Mouse (Mus musculus) forebrain, embryonic 13.5 days (tissue): ENCODE measurements around the gene Kdm2a. TPM values are rescaled to one million over a fixed set of nuclear protein-coding genes. Genes with fewer than 3 reads are reported as not detected.

ENCODE experiments used
- ATAC-seq: fragments of 200-750 bp; cut with Nextera tagmentation; 2 replicates; pipeline ENCODE4 v1.8.0; 2017
- H3K27ac ChIP-seq: fragments of 300-500 bp; sonication (generic); 2 replicates; pipeline ENCODE4 v1.5.1; 2015; ENCODE audit warnings: inconsistent platforms, mild to moderate bottlenecking, moderate library complexity
- H3K27me3 ChIP-seq: fragments of 300-500 bp; sonication (generic); 2 replicates; pipeline ENCODE4 v1.6.1; 2015; ENCODE audit warnings: mild to moderate bottlenecking, inconsistent platforms
- H3K36me3 ChIP-seq: fragments of 300-500 bp; sonication (generic); 2 replicates; pipeline ENCODE4 v1.6.1; 2015; ENCODE audit warnings: mild to moderate bottlenecking, inconsistent platforms; ENCODE audit not compliant: poor library complexity, severe bottlenecking
- H3K4me1 ChIP-seq: fragments of 300-500 bp; sonication (generic); 2 replicates; pipeline ENCODE4 v1.6.1; 2015; ENCODE audit warnings: inconsistent platforms
- H3K4me2 ChIP-seq: fragments of 300-500 bp; sonication (generic); 2 replicates; pipeline ENCODE4 v1.6.1; 2015; ENCODE audit warnings: inconsistent platforms, mild to moderate bottlenecking, moderate library complexity
- H3K4me3 ChIP-seq: fragments of 300-500 bp; sonication (generic); 2 replicates; pipeline ENCODE4 v1.5.1; 2015; ENCODE audit warnings: mild to moderate bottlenecking, inconsistent platforms
- H3K9ac ChIP-seq: fragments of 300-500 bp; sonication (generic); 2 replicates; pipeline ENCODE4 v1.6.1; 2015; ENCODE audit warnings: mild to moderate bottlenecking, inconsistent platforms
- H3K9me3 ChIP-seq: fragments of 300-500 bp; sonication (generic); replicated peaks from 2 replicates; pipeline ENCODE4 v1.6.1; 2016; ENCODE audit warnings: inconsistent platforms
- WGBS: fragments of 180-500 bp; shearing (Covaris S2); methylation state at CpG from one replicate; pipeline ENCODE4 v1.1.7; 2015; 5-methylcytosine and 5-hydroxymethylcytosine counted together
- polyA plus RNA-seq: library from polyadenylated mRNA; unstranded; fragments of >200 nt; fragmentation: Nextera tagmentation; extraction: Ambion mirVana; gene quantifications from 2 replicates; pipeline ENCODE4 v1.2.1, GENCODE M21; 2015

The Kdm2a gene
- polyA plus RNA-seq, 1 experiment from 2014 or later: 38.8 TPM

- WGBS: 77% methylated on average over 4 of the region's 4 CpGs
- no peaks in the 10 kb centered on the region for H3K27me3 ChIP-seq
- no peak overlapping the region for H3K9ac ChIP-seq
- H3K4me2 ChIP-seq: no peak overlapping the region
- H3K36me3 ChIP-seq: peaks cover 85% of the 10 kb centered on the region
- H3K9me3 ChIP-seq: no peaks in the 10 kb centered on the region
- no peak for ATAC-seq
- no peak overlapping the region for H3K4me3 ChIP-seq
- H3K27ac ChIP-seq: no peak overlapping the region
- H3K4me1 ChIP-seq: no peaks in the 10 kb centered on the region
Observed at GRCm38 (mm10) chr19:4319272-4319671, 78.8 kb downstream of the Kdm2a start.

DNA sequence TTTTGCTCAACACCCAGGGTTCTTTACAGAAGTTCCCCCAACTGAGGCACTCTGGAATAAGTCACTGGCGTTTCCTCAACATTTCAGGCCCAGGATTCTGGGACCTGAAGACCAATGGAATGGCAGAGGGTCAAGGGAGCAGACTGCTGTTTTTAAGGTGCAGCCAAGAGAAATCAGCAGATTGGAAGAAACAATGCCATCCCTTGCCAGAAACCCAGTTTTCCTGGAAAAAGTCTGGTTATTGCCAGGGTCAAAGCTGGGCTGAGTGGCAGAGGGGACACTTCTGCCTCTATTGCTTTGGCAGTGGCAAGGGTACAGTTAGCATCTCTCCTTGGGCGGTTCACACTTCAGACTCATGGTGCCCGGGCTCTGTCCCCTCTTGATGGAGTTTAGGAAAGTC lies 80.9 kb downstream of the Kdm2a start:
- Histone ChIP-seq H3K4me3 (no peak overlapping the region), H3K9ac (no peak overlapping the region), H3K27me3 (no peaks in the 10 kb centered on the region), H3K36me3 (peaks cover 73% of the 10 kb centered on the region), H3K4me1 (no peaks in the 10 kb centered on the region), H3K4me2 (no peak overlapping the region), H3K9me3 (no peaks in the 10 kb centered on the region), H3K27ac (no peak overlapping the region)
- WGBS: 88% methylated on average over 3 of the region's 3 CpGs
- ATAC-seq: no peak

GRCm38 (mm10) chr19:4315223-4315944 lies 82.7 kb downstream of the Kdm2a start:
- peaks cover 56% of the 10 kb centered on the region for H3K36me3 ChIP-seq
- H3K9ac ChIP-seq: no peak overlapping the region
- no peak overlapping the region for H3K4me3 ChIP-seq
- no peak overlapping the region for H3K4me2 ChIP-seq
- H3K27me3 ChIP-seq: no peaks in the 10 kb centered on the region
- no peaks in the 10 kb centered on the region for H3K9me3 ChIP-seq
- H3K4me1 ChIP-seq: no peaks in the 10 kb centered on the region
- WGBS: 88% methylated on average over 6 of the region's 6 CpGs
- ATAC-seq: no peak
- H3K27ac ChIP-seq: no peak overlapping the region

DNA sequence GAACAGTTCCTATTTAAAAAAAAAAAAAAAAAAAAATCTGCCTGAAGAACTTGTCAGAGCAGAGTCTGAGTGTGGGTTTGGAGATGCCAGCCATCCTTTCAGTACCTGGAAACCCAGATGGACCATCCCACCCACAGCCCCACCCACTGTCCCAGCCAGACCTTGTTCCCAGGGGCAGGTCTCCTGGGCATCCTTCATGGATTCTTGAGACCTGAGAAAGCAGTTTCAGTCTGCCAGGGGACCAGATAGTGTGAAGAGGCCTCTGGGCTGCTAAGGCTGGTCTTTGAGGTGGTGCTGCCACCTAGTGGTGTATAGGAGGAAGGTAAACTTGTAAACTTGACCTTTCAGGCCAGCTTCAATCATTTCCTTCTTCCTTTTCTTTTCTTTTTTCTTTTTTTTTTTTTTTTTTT lies 88.3 kb downstream of the Kdm2a start:
- H3K4me2 ChIP-seq: no peak overlapping the region
- H3K4me1 ChIP-seq: peaks cover 13% of the 10 kb centered on the region
- H3K9me3 ChIP-seq: no peaks in the 10 kb centered on the region
- peaks cover 8% of the 10 kb centered on the region for H3K36me3 ChIP-seq
- ATAC-seq: peak; percentile 50; the same call in 1 of the 2 replicates
- H3K4me3 ChIP-seq: no peak overlapping the region
- H3K27me3 ChIP-seq: no peaks in the 10 kb centered on the region
- no peak overlapping the region for H3K27ac ChIP-seq
- no peak overlapping the region for H3K9ac ChIP-seq

DNA sequence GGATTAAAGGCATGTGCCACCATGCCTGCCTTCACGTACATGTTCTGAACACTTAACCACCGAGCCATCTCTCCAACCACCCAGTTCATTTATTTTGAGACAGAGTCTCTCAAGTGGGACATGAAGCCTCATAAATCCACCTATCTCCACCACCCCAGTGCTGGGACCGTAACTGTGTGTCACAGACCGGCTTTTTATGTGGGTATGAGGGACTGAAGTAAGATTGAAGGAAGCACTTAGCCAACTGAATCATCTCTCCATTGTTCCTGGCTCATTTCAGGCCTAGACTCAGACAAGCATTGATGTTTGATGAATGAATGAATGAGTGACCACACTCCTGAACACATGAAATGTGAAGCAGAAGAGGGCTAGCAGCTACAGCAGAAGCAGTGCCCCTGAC lies 88.8 kb downstream of the Kdm2a start:
- no peak overlapping the region for H3K4me3 ChIP-seq
- 95% methylated on average over 4 of the region's 4 CpGs for WGBS
- ATAC-seq: no peak
- peaks cover 18% of the 10 kb centered on the region for H3K4me1 ChIP-seq
- no peaks in the 10 kb centered on the region for H3K9me3 ChIP-seq
- H3K27me3 ChIP-seq: no peaks in the 10 kb centered on the region
- H3K4me2 ChIP-seq: no peak overlapping the region
- no peak overlapping the region for H3K9ac ChIP-seq
- peaks cover 8% of the 10 kb centered on the region for H3K36me3 ChIP-seq
- no peak overlapping the region for H3K27ac ChIP-seq

DNA sequence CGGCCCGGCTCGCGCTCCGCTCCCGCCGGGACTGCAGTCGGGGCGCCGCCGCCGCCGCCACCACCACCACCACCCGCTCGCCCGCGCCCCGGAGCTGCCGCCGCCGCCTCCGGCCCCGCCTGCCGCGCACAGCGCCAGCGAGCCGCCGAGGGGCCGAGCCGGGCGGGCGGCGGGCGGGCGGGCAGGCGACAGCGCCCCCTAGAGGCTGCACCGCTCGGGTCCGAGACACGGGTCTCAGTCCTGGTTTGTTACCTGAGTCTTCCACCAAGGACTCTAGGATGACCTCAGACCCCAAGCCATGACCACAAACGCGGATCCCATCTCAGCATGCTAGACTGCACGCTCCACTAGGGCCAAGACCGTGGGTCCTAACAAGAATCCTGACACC lies 91.9 kb downstream of the Kdm2a start, which contains the start of gene Grk2:
Grk2 (minus strand) TSS at position 33 of the 388 bp plus-strand sequence.
- Histone ChIP-seq H3K4me1 (peaks cover 49% of the 10 kb centered on the region), H3K9ac (peak within 1 kb of the TSS; percentile 98), H3K9me3 (no peaks in the 10 kb centered on the region), H3K36me3 (no peaks in the 10 kb centered on the region), H3K4me3 (peak within 1 kb of the TSS; percentile 98), H3K27me3 (no peaks in the 10 kb centered on the region), H3K4me2 (peak within 1 kb of the TSS; percentile 88), H3K27ac (peak within 1 kb of the TSS; percentile 65)
- ATAC-seq: peak; percentile 69
- WGBS: 0% methylated on average over 18 of the region's 46 CpGs

GRCm38 (mm10) chr19:4305491-4306189 lies 92.4 kb downstream of the Kdm2a start:
- H3K36me3 ChIP-seq: no peaks in the 10 kb centered on the region
- WGBS: 1% methylated on average over 36 of the region's 68 CpGs
- H3K4me2 ChIP-seq: peak overlapping the region; percentile 88
- peak; percentile 69 for ATAC-seq
- H3K4me3 ChIP-seq: peak overlapping the region; percentile 98
- H3K9me3 ChIP-seq: no peaks in the 10 kb centered on the region
- peak overlapping the region; percentile 98 for H3K9ac ChIP-seq
- H3K27me3 ChIP-seq: no peaks in the 10 kb centered on the region
- H3K27ac ChIP-seq: peak overlapping the region; percentile 65
- H3K4me1 ChIP-seq: peaks cover 54% of the 10 kb centered on the region

DNA sequence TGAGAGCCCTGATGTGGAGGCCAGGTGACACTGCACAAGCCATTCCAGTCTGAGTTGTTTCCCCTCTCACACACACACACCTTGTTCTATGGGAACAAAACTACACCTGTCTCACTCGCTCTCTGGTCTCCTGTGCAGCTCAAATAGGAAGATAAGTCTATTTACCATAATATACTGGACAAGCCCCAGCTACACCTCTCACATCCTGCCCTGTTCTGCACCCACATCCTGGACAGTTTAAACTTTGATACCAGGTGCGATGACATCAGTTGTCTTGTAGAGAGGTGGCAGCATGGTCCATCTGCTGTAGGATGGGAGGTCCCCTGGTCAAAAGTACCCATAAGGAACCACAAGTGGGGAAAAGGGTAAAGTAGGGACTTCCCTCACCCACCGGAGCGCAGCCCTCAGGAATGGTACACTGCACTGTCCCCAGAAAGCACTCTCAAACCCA lies 93.2 kb downstream of the Kdm2a start:
- Histone ChIP-seq H3K27ac (peak overlapping the region; percentile 14; the same call in 1 of the 2 replicates), H3K36me3 (no peaks in the 10 kb centered on the region), H3K27me3 (no peaks in the 10 kb centered on the region), H3K9me3 (no peaks in the 10 kb centered on the region), H3K9ac (peak overlapping the region; percentile 98), H3K4me1 (peaks cover 54% of the 10 kb centered on the region), H3K4me2 (peak overlapping the region; percentile 88), H3K4me3 (peak overlapping the region; percentile 98)
- ATAC-seq: no peak
- WGBS: 54% methylated on average over 4 of the region's 4 CpGs

DNA sequence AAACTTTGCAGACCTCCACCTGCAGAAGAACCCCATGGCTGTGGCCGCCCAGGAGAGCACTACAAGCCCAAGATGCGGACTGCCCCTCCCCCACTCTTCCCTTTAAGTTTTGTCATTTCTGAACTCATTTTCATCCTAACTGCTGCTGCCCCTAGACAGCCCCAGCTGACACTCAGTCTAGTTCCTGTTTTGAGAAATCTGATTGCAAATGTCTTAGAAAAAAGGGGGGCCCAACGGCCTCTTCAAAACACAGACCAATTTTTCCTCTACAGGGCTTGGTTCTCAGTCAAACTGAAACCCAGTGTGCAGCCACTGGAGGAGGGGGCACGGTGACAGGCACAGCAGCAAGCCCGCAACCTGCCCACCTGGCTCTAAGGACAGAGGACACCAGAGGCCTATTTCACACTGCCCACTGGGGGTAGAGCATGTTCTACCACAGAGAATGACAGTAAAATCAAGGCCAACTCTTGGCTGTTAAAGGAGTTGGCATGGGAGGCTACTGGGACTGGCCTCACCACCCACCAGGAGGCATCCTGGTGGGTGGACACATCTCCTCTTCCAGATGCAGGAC lies 93.7 kb downstream of the Kdm2a start:
- no peaks in the 10 kb centered on the region for H3K9me3 ChIP-seq
- no peaks in the 10 kb centered on the region for H3K36me3 ChIP-seq
- WGBS: 77% methylated on average over 5 of the region's 5 CpGs
- H3K4me1 ChIP-seq: peaks cover 54% of the 10 kb centered on the region
- H3K27me3 ChIP-seq: no peaks in the 10 kb centered on the region
- no peak for ATAC-seq
- H3K4me3 ChIP-seq: peak overlapping the region; percentile 98
- H3K4me2 ChIP-seq: peak overlapping the region; percentile 88
- peak overlapping the region; percentile 98 for H3K9ac ChIP-seq
- peak overlapping the region; percentile 14; the same call in 1 of the 2 replicates for H3K27ac ChIP-seq

- Histone ChIP-seq H3K27ac (no peak overlapping the region), H3K4me1 (peaks cover 54% of the 10 kb centered on the region), H3K27me3 (no peaks in the 10 kb centered on the region), H3K4me2 (peak overlapping the region; percentile 88), H3K9me3 (no peaks in the 10 kb centered on the region), H3K4me3 (no peak overlapping the region), H3K9ac (no peak overlapping the region), H3K36me3 (no peaks in the 10 kb centered on the region)
- 94% methylated on average over 5 of the region's 5 CpGs for WGBS
- no peak for ATAC-seq
Observed at GRCm38 (mm10) chr19:4303640-4303995, 94.5 kb downstream of the Kdm2a start.

GRCm38 (mm10) chr19:4302936-4303639 lies 95.0 kb downstream of the Kdm2a start:
- peak overlapping the region; percentile 45; the same call in 1 of the 2 replicates for H3K9ac ChIP-seq
- no peak for ATAC-seq
- H3K9me3 ChIP-seq: no peaks in the 10 kb centered on the region
- H3K36me3 ChIP-seq: peaks cover 2% of the 10 kb centered on the region; the same call in 1 of the 2 replicates
- peak overlapping the region; percentile 74; the same call in 1 of the 2 replicates for H3K27ac ChIP-seq
- peak overlapping the region; percentile 88 for H3K4me2 ChIP-seq
- peaks cover 54% of the 10 kb centered on the region for H3K4me1 ChIP-seq
- no peaks in the 10 kb centered on the region for H3K27me3 ChIP-seq
- no peak overlapping the region for H3K4me3 ChIP-seq
- 74% methylated on average over 7 of the region's 7 CpGs for WGBS
